Mouse (Mus musculus): Measurements from ENCODE around the gene Specc1l. TPM values are rescaled to one million over a fixed set of nuclear protein-coding genes. Genes with fewer than 3 reads are reported as not detected.

Gene Specc1l
- polyA plus RNA-seq, 1 experiment, result 0.20 TPM

DNA sequence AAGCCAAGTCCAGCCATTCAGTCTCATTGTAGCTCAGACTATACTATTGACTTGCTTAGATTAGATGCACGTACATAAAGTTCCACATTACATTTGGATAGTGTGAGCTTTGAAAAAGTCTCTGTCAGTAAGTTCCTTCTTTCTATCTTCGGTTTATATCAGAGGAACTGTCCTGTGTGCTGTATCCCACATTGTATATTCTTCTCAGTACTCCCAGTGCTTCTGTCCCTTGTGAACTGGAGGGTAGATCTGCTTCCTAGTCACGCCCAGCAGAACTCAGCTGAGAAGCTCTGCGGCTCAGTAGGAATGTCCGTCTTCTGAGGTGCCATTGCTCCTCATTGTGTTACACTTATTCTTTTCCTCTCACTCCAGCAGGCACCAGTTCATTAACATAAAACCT lies 86.7 kb downstream of the Specc1l start:
- no peaks in the 10 kb centered on the region for H3K9me3 ChIP-seq (ENCODE audit: control insufficient read depth, low read length)
- H3K4me1 ChIP-seq (ENCODE audit: control insufficient read depth), result peaks cover 14% of the 10 kb centered on the region
- peaks cover 23% of the 10 kb centered on the region for H3K36me3 ChIP-seq (ENCODE audit: control insufficient read depth)
- no peaks in the 10 kb centered on the region for H3K27me3 ChIP-seq (ENCODE audit: control insufficient read depth)
- TF ChIP-seq GATA1 (IDR thresholded peaks at IDR 0.05; ENCODE audit: low read length) (no peak), TAL1 (IDR thresholded peaks at IDR 0.05; ENCODE audit: low read length) (no peak)
- H3K4me3 ChIP-seq (replicated peaks), result no peak overlapping the region

DNA sequence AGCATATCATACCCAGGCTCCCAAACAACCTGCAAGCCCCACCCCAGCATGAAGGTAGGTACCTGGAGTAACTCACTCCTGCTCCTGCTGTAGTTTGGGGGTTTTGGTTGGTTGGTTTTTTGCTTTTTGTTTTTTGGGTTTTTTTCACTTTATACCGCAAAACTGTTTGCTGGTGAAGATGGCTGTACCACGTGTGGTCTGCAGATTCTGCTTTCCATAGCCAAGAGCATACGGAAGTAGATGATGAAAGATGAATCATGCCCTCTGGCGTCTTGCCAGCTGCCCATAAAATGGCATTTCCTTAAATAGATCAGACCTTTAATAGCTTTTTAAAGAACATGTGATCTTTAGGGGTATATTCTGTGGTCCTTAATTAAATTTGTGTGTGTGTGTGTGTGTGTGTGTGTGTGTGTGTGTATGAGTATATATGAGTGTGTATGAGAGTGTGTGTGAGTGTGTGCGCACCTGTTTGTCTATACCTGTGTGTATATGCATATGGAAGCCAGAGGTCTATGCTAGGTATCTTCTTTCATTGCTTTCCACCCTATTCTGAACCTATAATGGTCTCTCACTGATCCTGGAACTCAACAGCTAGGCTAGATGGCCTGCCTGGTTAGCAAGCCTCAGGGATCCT lies 88.0 kb downstream of the Specc1l start:
- H3K4me1 ChIP-seq (ENCODE audit: control insufficient read depth), result peaks cover 17% of the 10 kb centered on the region
- H3K27me3 ChIP-seq (ENCODE audit: control insufficient read depth), result no peaks in the 10 kb centered on the region
- peaks cover 32% of the 10 kb centered on the region for H3K36me3 ChIP-seq (ENCODE audit: control insufficient read depth)
- H3K4me3 ChIP-seq (replicated peaks), result no peak overlapping the region
- H3K9me3 ChIP-seq (ENCODE audit: control insufficient read depth, low read length), result no peaks in the 10 kb centered on the region
- TF ChIP-seq TAL1 (IDR thresholded peaks at IDR 0.05; ENCODE audit: low read length) (no peak), GATA1 (IDR thresholded peaks at IDR 0.05; ENCODE audit: low read length) (no peak)

DNA sequence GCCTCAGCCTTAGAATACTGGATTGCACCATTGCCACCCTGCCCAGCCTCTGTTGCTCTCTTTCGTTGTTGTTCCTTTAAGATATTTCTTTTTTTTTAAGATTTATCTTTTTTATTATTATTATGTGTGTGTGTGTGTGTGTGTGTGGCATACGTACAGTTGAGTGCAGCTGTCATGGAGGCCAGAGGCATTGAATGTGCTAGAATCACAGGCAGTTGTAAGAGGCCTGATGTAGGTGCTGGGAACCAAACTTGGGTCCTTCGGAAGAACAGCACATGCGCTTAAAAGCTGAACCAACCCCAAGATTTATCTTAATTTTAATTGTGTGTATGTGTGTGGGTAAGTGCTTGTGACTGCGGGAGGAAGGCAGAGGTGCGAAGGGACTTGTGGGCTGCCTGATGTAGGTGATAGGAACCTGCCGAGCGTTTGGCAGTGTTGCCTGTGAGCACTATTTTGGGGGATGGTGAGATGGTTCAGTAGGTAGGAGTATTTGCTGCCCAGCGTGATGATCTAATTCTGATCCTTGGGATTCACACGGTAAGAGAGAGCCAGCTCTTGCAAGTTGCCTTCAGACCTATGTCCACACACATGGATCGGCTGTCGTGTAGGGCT lies 89.4 kb downstream of the Specc1l start:
- Histone ChIP-seq H3K4me3 (replicated peaks) (no peak overlapping the region), H3K36me3 (ENCODE audit: control insufficient read depth) (peaks cover 36% of the 10 kb centered on the region), H3K4me1 (ENCODE audit: control insufficient read depth) (peaks cover 17% of the 10 kb centered on the region), H3K27me3 (ENCODE audit: control insufficient read depth) (no peaks in the 10 kb centered on the region), H3K9me3 (ENCODE audit: control insufficient read depth, low read length) (no peaks in the 10 kb centered on the region)
- TF ChIP-seq TAL1 (IDR thresholded peaks at IDR 0.05; ENCODE audit: low read length), result no peak
- TF ChIP-seq GATA1 (IDR thresholded peaks at IDR 0.05; ENCODE audit: low read length), result no peak

DNA sequence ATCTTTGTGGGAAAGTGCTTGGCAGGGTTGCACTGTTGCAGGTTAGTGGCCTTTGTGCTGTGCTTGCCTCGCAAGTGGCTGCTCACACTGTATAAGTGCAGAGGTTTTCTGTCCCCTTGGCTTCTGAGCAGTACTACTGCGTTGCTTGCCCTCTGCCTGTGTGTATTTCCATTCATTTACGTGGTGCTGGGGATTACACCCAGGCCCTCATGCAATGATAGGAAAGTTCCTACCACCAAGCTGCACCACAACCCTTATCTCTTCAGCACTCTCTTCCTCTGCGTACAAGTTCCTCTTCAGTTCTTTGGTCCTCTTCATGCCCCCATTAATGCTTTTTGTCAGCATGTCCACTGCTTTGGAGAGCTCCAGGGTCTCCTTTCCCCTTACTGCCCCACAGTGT lies 90.1 kb downstream of the Specc1l start:
- TF ChIP-seq GATA1 (IDR thresholded peaks at IDR 0.05; ENCODE audit: low read length), result no peak
- TF ChIP-seq TAL1 (IDR thresholded peaks at IDR 0.05; ENCODE audit: low read length), result no peak
- H3K36me3 ChIP-seq (ENCODE audit: control insufficient read depth), result peaks cover 39% of the 10 kb centered on the region
- no peaks in the 10 kb centered on the region for H3K27me3 ChIP-seq (ENCODE audit: control insufficient read depth)
- no peaks in the 10 kb centered on the region for H3K9me3 ChIP-seq (ENCODE audit: control insufficient read depth, low read length)
- peaks cover 21% of the 10 kb centered on the region for H3K4me1 ChIP-seq (ENCODE audit: control insufficient read depth)
- no peak overlapping the region for H3K4me3 ChIP-seq (replicated peaks)

DNA sequence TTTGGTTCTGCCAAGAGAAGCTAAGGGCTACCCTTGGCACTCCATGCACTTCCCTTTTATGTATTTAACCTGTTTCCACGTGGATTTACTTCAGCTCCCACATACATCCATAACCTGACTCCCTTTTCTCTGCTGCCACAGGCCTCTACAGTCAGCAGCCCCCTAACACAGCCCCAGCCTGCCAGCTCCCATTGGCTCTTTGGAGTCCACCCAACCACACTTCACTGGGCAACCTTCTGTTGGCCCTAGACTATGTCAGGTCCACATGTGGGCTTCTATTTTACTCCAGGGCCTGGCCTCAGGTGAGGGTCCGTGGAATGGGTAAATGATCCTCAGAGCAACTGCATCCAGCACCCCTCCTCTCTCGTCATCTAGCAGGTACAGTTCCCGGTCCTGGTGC lies 90.7 kb downstream of the Specc1l start:
- H3K4me3 ChIP-seq (replicated peaks), result no peak overlapping the region
- no peaks in the 10 kb centered on the region for H3K9me3 ChIP-seq (ENCODE audit: control insufficient read depth, low read length)
- peaks cover 27% of the 10 kb centered on the region for H3K4me1 ChIP-seq (ENCODE audit: control insufficient read depth)
- H3K36me3 ChIP-seq (ENCODE audit: control insufficient read depth), result peaks cover 45% of the 10 kb centered on the region
- TF ChIP-seq TAL1 (IDR thresholded peaks at IDR 0.05; ENCODE audit: low read length), result no peak
- no peak for TF ChIP-seq GATA1 (IDR thresholded peaks at IDR 0.05; ENCODE audit: low read length)
- no peaks in the 10 kb centered on the region for H3K27me3 ChIP-seq (ENCODE audit: control insufficient read depth)

DNA sequence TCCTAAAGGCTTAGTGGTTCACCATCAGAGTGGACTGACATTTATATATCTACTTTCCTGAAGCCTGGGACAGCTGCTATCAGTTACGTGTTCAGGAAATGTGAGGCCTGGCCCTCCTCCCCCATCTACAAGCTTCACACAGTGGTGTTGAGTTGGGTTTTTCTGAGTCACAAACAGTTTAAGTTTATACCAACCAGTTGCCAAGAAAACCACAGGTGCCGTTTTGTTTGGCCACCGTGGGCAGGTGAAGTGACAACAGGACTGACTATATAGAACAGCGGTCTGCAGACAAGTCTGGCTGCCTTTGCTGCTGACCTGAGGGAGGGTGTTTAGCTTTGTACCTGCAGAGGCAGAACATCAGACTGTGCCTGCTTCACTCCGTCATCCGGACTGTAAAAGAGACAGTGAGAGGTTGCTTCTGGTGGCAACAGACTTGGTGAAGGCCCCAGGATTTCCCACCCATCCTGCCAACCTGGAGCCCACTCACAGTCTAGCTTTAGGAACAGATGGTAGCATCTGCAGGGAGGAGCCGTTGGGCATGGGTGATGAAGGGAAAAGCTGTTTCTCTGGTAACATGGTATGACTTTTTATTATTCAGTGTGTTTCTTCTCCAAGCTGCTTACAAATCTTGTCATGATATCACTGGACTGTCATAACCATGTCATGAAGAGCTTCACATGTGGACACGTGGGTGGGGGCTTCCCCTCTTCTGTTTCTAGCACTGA lies 91.6 kb downstream of the Specc1l start:
- Histone ChIP-seq H3K4me1 (ENCODE audit: control insufficient read depth) (peaks cover 27% of the 10 kb centered on the region), H3K9me3 (ENCODE audit: control insufficient read depth, low read length) (no peaks in the 10 kb centered on the region), H3K27me3 (ENCODE audit: control insufficient read depth) (no peaks in the 10 kb centered on the region), H3K36me3 (ENCODE audit: control insufficient read depth) (peaks cover 55% of the 10 kb centered on the region), H3K4me3 (replicated peaks) (no peak overlapping the region)
- TF ChIP-seq GATA1 (IDR thresholded peaks at IDR 0.05; ENCODE audit: low read length) (no peak), TAL1 (IDR thresholded peaks at IDR 0.05; ENCODE audit: low read length) (no peak)

DNA sequence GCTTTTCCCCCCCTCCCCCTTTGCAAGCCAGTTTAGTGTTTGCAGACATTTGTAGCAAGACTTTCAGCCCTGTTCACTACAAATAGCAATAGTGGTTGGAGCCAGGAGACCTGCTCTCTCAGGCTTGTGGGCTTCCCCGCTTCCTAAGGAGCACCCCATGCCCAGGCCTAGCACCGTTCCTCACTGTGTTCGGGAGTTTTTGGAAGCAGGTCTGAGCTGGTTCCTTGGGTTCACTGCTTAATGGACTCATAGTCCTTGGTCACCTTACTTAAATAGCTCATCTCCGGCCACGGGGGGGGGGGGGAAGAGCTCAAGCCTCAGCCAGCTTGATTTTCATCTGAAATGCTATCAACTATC lies 92.2 kb downstream of the Specc1l start:
- Histone ChIP-seq H3K36me3 (ENCODE audit: control insufficient read depth) (peaks cover 60% of the 10 kb centered on the region), H3K4me1 (ENCODE audit: control insufficient read depth) (peaks cover 27% of the 10 kb centered on the region), H3K4me3 (replicated peaks) (no peak overlapping the region), H3K27me3 (ENCODE audit: control insufficient read depth) (no peaks in the 10 kb centered on the region), H3K9me3 (ENCODE audit: control insufficient read depth, low read length) (no peaks in the 10 kb centered on the region)
- TF ChIP-seq TAL1 (IDR thresholded peaks at IDR 0.05; ENCODE audit: low read length), result no peak
- TF ChIP-seq GATA1 (IDR thresholded peaks at IDR 0.05; ENCODE audit: low read length), result no peak

DNA sequence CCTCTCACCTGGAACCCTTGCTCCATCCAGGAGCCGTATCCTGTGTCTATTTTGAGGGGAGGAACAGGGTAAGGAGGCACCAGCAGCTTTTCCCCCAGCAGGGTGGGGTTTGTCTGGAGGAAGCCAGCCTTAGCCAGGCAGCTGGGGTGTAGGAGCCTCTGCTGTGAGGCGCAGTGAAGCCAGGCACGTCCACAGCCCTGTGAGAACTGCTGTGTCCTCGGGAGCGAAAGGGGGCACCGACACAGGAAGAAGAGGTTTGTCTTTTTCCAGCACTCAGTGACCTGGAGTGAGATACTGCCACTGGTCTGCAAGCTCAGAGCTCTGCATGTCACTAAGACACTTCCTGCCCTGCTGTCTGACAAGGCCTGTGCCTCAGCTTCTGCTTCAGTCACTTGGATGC lies 92.5 kb downstream of the Specc1l start:
- TF ChIP-seq TAL1 (IDR thresholded peaks at IDR 0.05; ENCODE audit: low read length) (no peak), GATA1 (IDR thresholded peaks at IDR 0.05; ENCODE audit: low read length) (no peak)
- Histone ChIP-seq H3K4me1 (ENCODE audit: control insufficient read depth) (peaks cover 27% of the 10 kb centered on the region), H3K36me3 (ENCODE audit: control insufficient read depth) (peaks cover 63% of the 10 kb centered on the region), H3K4me3 (replicated peaks) (no peak overlapping the region), H3K9me3 (ENCODE audit: control insufficient read depth, low read length) (no peaks in the 10 kb centered on the region), H3K27me3 (ENCODE audit: control insufficient read depth) (no peaks in the 10 kb centered on the region)

DNA sequence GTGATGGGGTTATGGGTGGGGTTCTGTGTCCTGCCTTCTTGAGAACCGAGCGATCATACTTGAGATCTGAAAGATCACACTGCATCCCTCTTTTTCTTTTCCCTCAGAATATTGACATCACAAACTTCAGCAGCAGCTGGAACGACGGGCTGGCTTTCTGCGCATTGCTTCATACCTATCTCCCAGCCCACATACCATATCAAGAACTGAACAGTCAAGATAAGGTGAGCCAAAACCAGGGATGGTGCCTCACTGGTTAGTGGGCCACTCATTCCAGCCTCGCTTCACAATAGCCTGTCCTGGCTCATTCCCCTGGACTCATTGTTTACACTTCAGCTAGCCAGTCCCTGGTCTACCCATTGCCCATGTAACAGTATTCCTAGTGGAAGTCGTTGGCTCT lies 95.3 kb downstream of the Specc1l start:
- peaks cover 80% of the 10 kb centered on the region for H3K36me3 ChIP-seq (ENCODE audit: control insufficient read depth)
- H3K4me3 ChIP-seq (replicated peaks), result no peak overlapping the region
- no peaks in the 10 kb centered on the region for H3K27me3 ChIP-seq (ENCODE audit: control insufficient read depth)
- H3K9me3 ChIP-seq (ENCODE audit: control insufficient read depth, low read length), result no peaks in the 10 kb centered on the region
- TF ChIP-seq GATA1 (IDR thresholded peaks at IDR 0.05; ENCODE audit: low read length) (no peak), TAL1 (IDR thresholded peaks at IDR 0.05; ENCODE audit: low read length) (no peak)
- H3K4me1 ChIP-seq (ENCODE audit: control insufficient read depth), result peaks cover 20% of the 10 kb centered on the region

Measured in erythroblast, embryonic 14.5 days (primary cell).